Mouse (Mus musculus): Measurements from ENCODE around the gene Nhsl2. TPM values are rescaled to one million over a fixed set of nuclear protein-coding genes. Genes with fewer than 3 reads are reported as not detected.

Nhsl2 gene
- total RNA-seq, 2 experiments from 2014 or later: 21.5 to 21.9 TPM

DNA sequence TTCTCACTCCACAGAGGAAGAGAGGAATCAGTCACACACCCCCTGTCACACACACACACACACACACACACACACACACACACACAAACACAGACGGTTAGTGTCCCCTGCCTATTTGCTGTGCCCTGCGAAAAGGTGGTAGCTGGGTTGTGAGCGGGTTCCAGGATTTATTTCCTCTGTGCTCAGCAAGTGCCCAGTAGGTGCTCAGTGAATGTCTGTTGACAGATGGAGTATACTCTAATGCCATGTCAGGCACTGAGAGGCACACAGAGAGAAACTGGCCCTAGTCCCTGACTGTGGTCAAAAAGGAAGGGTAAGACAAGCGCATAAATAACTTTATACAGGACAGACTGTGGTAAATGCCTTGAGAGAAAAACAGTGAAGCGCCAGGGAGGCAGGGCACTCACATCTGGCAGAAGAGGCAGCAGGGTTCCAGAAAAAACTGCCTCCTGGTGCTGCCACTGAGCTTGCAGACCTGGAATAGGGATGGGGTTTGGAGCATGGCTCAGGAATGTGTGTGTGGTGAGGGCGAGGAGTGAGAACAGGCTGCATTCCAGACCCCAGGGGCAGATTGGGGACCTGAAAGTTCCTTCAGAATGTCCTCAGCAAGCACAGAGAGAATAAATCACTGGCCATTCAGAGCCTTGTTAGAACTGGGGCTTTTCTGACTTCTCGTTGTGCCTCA is 52.8 kb downstream of the Nhsl2 start:
- DNase-seq (ENCODE audit: low spot score in 2 of 2): no peak

- no peak for DNase-seq (ENCODE audit: low spot score in 2 of 2)
Observed at GRCm38 (mm10) chrX:101902597-101902996, 53.4 kb downstream of the Nhsl2 start.

DNA sequence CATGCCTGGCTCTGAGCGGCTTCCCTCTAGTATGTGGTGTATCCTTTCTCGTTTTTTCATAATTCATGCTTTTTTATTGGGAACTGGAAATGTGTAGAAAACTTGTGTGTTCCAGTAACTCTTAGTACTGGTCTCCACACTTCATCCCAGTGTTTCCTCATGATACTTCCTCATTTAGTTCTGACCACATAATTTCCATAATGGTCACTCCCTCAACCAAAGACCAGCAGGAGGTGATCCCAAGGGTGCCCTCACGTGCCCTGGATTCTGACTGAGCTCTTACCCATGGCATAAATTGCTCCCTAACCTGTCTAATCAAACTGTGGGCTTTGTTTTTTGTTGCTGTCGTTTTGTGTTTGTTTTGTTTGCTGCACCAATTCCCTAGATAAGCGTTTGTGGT is 58.1 kb downstream of the Nhsl2 start:
- no peak for DNase-seq (ENCODE audit: low spot score in 2 of 2)

- DNase-seq (ENCODE audit: low spot score in 2 of 2): peak in 1 of 2 experiments; percentile 38
Observed at GRCm38 (mm10) chrX:101929131-101929530, 79.9 kb downstream of the Nhsl2 start.

DNA sequence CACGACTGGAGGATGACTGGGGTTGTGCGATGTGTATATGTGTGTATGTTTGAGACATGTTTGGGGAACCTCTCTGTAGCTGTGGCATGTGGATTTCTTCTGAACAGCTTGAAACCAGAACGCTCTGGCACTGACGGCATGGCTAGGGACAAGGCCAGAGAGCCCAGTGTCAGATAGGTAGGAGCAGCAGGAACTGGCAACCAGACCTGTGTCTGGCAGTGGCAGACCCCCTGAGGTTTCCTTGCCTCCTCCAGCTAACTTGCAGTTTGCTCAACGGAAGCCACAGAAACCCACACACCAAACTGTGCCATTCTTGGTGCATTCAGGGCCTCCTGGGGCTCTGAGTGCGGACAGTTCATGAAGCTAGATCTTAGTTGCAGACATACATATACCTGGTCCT is 81.1 kb downstream of the Nhsl2 start:
- no peak for DNase-seq (ENCODE audit: low spot score in 2 of 2)

- no peak for DNase-seq (ENCODE audit: low spot score in 2 of 2)
Observed at GRCm38 (mm10) chrX:101931016-101931415, 81.8 kb downstream of the Nhsl2 start.

GRCm38 (mm10) chrX:101932244-101932643 is 83.1 kb downstream of the Nhsl2 start:
- DNase-seq (ENCODE audit: low spot score in 2 of 2): peak in 1 of 2 experiments; percentile 24

GRCm38 (mm10) chrX:101933346-101933745 is 84.2 kb downstream of the Nhsl2 start:
- DNase-seq (ENCODE audit: low spot score in 2 of 2): no peak

- DNase-seq (ENCODE audit: low spot score in 2 of 2): no peak
Observed at GRCm38 (mm10) chrX:101935291-101935840, 86.2 kb downstream of the Nhsl2 start.

GRCm38 (mm10) chrX:101939486-101939885 is 90.3 kb downstream of the Nhsl2 start:
- no peak for DNase-seq (ENCODE audit: low spot score in 2 of 2)

DNA sequence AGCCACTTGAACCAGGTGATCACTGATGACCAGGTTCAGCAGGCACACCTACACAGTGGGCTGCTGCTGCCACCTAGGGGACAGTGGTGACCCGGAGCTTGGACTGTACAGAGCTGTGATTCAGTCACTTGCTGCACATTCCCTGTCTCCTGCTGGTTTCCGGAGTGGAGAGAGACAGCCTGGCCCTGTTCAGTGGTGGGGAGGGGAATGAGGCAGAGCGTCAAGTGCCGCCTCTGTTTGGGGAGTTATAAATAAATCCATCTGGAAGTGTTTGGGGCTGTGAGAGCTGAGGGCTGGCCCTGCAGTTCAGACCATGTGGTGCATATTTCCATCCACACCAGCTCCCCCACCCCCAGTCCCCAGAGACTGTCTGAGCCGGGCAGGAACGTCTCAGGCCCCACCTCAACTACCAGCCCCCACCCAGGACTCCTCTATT is 93.3 kb downstream of the Nhsl2 start:
- DNase-seq (ENCODE audit: low spot score in 2 of 2): peak; percentile 60 to 72

DNA sequence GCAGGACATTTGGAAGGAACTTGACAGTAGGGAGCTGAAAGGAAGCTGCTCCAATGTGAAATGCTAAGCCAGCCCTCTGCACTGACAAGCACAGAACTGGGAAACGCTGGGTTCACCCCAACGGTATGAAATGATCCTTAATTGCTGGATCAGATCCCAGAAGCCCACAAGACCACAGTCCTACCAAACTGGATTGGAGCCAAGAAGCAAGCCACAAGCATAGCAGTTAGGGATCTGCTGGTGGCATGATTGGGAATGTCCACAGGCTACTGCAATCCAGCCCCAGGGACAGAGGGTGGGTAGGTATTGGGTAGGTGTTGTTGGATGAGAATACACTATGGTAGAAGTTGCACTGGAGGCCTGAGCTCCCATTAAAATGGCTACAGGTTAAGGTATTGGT is 94.6 kb downstream of the Nhsl2 start:
- DNase-seq (ENCODE audit: low spot score in 2 of 2): no peak

DNA sequence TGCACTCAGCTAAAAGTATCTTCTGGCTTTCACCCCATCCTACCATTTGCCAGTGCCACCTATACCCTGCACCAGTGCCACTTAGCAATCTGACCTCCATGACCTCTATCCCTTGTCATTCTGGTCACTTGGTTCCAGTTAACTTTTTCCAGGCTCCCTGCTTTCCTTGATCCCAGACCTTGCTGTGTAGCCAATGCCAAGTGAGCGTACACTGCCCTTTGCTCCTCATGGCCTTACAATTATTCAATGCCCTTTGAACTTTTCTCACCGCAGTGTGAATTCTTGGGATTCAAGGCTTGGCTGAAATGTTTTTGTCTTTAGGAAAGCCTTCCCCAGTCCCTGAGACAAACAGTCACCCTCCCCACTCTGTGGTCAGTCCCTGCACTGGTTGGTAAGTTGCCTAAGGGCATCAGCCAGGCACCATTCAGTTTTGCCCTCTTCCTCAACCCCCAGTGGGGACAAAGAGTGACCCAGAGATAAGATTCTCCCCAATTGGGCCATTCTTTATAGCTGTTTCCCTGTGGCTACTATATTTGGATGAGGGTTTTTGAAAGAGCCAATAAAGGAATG is 95.7 kb downstream of the Nhsl2 start:
- DNase-seq (ENCODE audit: low spot score in 2 of 2): no peak

DNA sequence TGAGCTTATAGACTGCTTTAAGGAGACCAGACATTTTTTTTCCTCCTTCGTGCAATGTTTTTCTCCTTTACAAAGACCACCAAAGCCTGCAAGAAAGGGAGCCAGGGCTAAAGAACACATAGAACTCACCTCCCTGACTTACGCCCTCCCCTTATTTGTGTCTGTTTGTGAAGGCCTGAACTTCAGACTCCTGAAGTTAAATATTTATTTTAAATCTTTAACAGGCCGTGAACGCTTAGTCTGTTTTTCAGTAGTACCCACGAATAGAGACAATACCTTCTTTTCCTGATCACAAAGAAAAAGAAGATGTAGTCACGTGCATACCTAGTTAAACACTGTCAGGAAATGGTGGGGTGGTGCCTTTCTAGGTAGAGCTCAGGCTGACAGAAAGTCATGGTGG is 103.3 kb downstream of the Nhsl2 start:
- no peak for DNase-seq (ENCODE audit: low spot score in 2 of 2)

DNA sequence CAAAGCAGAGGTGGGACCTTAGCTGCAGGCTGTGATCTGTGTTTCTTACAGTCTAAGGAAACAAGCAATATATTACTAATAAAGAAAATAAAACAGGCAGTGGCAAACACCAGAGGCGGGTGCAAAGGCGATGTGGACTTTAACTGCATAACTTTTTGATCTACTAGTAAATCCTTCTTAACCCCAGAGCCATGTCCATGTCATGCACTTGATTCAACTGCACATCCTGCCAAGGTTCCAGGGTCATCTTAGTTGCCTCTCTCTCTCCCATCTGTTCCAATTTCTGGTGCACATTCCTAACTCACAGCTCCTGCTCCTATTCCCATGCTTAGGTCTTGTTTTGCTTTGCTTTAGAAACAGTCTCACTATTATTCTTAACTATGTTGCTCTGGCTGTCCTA is 104.1 kb downstream of the Nhsl2 start:
- no peak for DNase-seq (ENCODE audit: low spot score in 2 of 2)

GRCm38 (mm10) chrX:101953787-101954491 is 104.8 kb downstream of the Nhsl2 start:
- DNase-seq (ENCODE audit: low spot score in 2 of 2): peak; percentile 84 to 88

GRCm38 (mm10) chrX:101954492-101954851 is 105.3 kb downstream of the Nhsl2 start:
- DNase-seq (ENCODE audit: low spot score in 2 of 2): no peak

DNA sequence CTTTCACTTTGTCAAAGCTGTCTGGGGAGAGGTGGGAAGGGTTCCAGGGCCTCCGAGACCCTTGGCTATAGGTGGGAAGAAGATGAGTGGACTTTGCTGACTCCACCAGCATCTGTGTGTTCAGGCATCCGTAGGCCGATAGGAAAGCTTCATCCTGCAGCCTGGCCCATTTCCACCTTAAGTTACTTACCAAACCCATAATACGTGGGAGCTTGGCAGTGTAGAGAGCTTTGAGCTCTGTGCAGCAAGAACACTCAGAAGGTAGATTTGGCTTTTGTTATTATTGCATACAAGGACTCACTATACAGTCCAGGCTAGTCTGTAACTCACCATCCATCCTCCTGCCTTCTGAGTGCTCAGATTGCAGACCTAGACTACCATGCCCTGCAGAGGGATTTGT is 112.7 kb downstream of the Nhsl2 start:
- no peak for DNase-seq (ENCODE audit: low spot score in 2 of 2)

GRCm38 (mm10) chrX:101963711-101964110 is 114.5 kb downstream of the Nhsl2 start:
- no peak for DNase-seq (ENCODE audit: low spot score in 2 of 2)

GRCm38 (mm10) chrX:101973028-101973427 is 123.8 kb downstream of the Nhsl2 start:
- no peak for DNase-seq (ENCODE audit: low spot score in 2 of 2)

GRCm38 (mm10) chrX:101976931-101977330 is 127.7 kb downstream of the Nhsl2 start:
- DNase-seq (ENCODE audit: low spot score in 2 of 2): no peak

DNA sequence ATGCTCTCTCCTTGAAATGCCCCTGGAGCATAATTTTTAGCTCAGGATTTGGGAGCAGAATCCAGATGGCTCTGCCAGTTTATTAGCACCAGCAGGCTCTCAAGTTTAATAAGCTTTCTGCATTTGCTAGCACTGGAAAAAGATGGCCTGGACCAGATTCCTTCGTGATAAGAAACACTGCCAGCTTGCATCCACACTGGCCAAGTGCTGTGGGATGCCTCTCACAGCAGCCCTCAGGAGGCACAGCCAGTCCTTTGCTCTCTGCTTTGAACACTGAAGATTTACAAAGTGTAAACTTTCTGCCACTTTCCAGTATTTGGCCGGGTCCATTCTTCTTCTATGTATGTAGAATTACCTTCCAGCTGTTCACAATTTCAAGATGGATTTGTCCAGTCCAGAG is 129.7 kb downstream of the Nhsl2 start:
- DNase-seq (ENCODE audit: low spot score in 2 of 2): no peak
